Mouse (Mus musculus) heart, adult 2 months (tissue): Measurements from ENCODE around the gene Poc1a.

Source experiments
- CTCF ChIP-seq: fragments of 200-600 bp; IDR thresholded peaks from 2 replicates; pipeline ENCODE4 v1.8.1; 2022; ENCODE audit warnings: antibody characterized with exemption, mild to moderate bottlenecking, moderate library complexity
- EP300 ChIP-seq: fragments of 200-500 bp; IDR thresholded peaks from 2 replicates; pipeline ENCODE4 v1.6.1; 2011; ENCODE audit warnings: low read depth, low read length, control low read depth; ENCODE audit not compliant: insufficient read depth
- POLR2A ChIP-seq: fragments of 200-500 bp; IDR thresholded peaks from 2 replicates; pipeline ENCODE4 v1.6.1; 2011; ENCODE audit warnings: mild to moderate bottlenecking, low read depth, low read length, control low read depth; ENCODE audit not compliant: insufficient read depth

DNA sequence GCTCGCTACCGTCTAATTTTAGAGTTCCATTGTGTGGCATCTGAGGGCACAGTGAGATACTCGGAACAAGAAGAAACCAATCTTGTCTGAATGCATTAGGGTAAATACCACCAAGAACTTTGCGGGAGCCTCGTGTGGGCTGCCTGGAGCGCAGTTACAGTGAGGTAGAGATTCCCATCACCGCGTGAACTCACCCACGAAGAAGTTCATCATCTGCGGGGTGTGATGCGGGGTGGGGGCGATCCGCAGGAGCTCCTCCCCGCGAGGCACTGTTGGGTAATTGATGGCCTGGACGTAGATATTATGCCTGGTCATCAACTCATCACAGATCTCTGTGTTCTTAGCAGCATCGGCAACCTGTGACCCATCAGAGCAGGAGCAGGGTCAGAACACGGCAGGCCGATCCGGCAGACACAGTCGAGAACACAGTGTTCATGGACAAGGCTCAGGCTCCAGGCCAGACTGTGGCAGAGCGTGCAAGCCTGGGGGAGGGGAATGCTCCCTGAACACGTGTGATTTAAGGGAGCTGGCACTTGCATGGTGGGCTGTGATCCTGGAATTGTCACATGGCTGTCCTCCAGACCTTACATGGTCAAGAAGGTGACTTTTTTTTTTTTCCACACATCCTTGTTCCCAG is 45.5 kb upstream of the Poc1a start:
- TF ChIP-seq CTCF (no peak), POLR2A (peak; percentile 47; the same call in 1 of the 2 replicates), EP300 (peak; percentile 98)
